Mouse (Mus musculus) cortical plate, adult 2 months (tissue): ENCODE data around the gene Nrp1.

Experiments used
- CTCF ChIP-seq: fragments of 200-500 bp; IDR thresholded peaks from 2 replicates; pipeline ENCODE4 v1.5.1; 2011; ENCODE audit warnings: mild to moderate bottlenecking, control low read depth, low read length; ENCODE audit not compliant: insufficient read depth; ENCODE audit errors: extremely low read depth
- POLR2A ChIP-seq: fragments of 200-500 bp; IDR thresholded peaks from 2 replicates; pipeline ENCODE4 v1.6.1; 2011; ENCODE audit warnings: mild to moderate bottlenecking, low read length, control low read depth; ENCODE audit not compliant: insufficient read depth; ENCODE audit errors: extremely low read depth

DNA sequence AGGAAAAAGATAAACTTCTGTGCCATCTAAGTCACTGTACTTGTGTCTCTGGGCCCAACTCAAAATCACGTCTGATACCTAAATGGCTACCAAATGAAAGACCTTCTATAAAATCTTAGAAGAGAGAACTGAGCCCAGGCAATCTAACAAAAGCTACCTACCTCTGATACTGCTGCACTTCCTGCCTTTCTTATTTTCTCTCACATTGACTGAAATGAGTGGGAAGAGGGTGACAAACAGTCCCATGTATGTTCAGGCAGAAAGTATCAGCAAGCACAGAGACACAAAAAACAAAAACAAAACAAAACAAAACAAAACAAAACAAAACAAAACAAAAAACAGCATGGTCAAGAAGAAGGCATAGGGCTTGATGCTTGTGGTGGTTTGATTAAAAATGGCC lies 153.3 kb downstream of the Nrp1 start:
- TF ChIP-seq CTCF (no peak), POLR2A (no peak)
